Mouse (Mus musculus): Measurements from ENCODE around the gene Emc6. TPM values are rescaled to one million over a fixed set of nuclear protein-coding genes. Genes with fewer than 3 reads are reported as not detected.

Gene Emc6
- total and polyA plus RNA-seq, 3 experiments = 179 to 211 TPM; not detected in 1

DNA sequence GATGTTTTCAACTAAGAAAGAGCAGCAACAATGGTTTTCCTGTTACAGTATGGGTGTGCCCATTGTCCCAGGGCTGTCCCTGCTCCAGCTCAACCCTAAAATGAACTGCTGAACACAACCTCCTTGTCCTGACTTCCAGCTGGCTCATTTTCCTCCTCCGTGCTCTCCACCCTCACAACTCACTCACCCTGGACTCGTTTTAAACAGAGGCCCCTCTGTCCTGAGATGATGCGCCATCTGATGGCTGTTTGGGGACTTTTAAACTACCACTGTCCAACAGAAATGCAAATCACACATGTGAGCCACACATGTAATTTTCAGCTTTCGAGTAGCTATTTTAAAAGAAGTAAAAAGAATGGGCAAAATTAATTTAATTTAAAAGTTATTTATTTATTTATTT, 24.8 kb upstream of the Emc6 start:
- peak; percentile 49 for TF ChIP-seq SMC3 (IDR thresholded peaks at IDR 0.05; ENCODE audit: low read depth, low read length)
- no peak for TF ChIP-seq BHLHE40 (IDR thresholded peaks at IDR 0.05; ENCODE audit: borderline replicate concordance, low read depth, low read length)
- no peak for TF ChIP-seq ELF1 (IDR thresholded peaks at IDR 0.05; ENCODE audit: low read depth, low read length)
- no peak for TF ChIP-seq TBP (IDR thresholded peaks at IDR 0.05; ENCODE audit: low read depth, low read length)
- peak in 2 of 3 experiments; percentile 38 to 47; a peak in 4 of 6 replicates for TF ChIP-seq CTCF (IDR thresholded peaks at IDR 0.05 in 2 of 3, conservative IDR thresholded peaks at IDR 0.05 in 1 of 3; ENCODE audit: control insufficient read depth in 1 of 3, insufficient read depth in 1 of 3, low read depth in 2 of 3, low read length in 3 of 3, poor library complexity in 1 of 3, severe bottlenecking in 1 of 3)
- no peak for TF ChIP-seq MYC (IDR thresholded peaks at IDR 0.05; ENCODE audit: low read depth, low read length)
- TF ChIP-seq MYB (IDR thresholded peaks at IDR 0.05; ENCODE audit: low read depth, low read length) = no peak
- TF ChIP-seq USF2 (IDR thresholded peaks at IDR 0.05; ENCODE audit: borderline replicate concordance in 1 of 2, insufficient read depth in 1 of 2, low read depth in 1 of 2, low read length in 2 of 2) = no peak
- peak; percentile 30 for TF ChIP-seq RAD21 (IDR thresholded peaks at IDR 0.05; ENCODE audit: low read depth, low read length)
- no peaks in the 10 kb centered on the region for H3K27me3 ChIP-seq (ENCODE audit: control insufficient read depth in 1 of 2, insufficient read depth in 2 of 2, low read length in 2 of 2)
- H3K4me1 ChIP-seq (ENCODE audit: control insufficient read depth in 1 of 2, insufficient read depth in 2 of 2, low read length in 2 of 2) = 0 out of 4 replicates have a peak, but pooled peaks cover 0 to 2% of the 10 kb centered on the region in 2 experiments
- no peak overlapping the region for H3K27ac ChIP-seq (ENCODE audit: control insufficient read depth, low read depth, low read length)
- peak; percentile 29 for DNase-seq (ENCODE audit: low read depth, low spot score)
- H3K9me3 ChIP-seq (replicated peaks; ENCODE audit: insufficient read depth, low read length) = no peaks in the 10 kb centered on the region
- H3K4me3 ChIP-seq (ENCODE audit: control insufficient read depth in 1 of 2, insufficient read depth in 1 of 2, low read depth in 2 of 2, low read length in 2 of 2) = no peak overlapping the region
- H3K79me2 ChIP-seq (ENCODE audit: control insufficient read depth, insufficient read depth, low read length, poor library complexity) = no peaks in the 10 kb centered on the region; the same call in 1 of the 2 replicates
- H3K9ac ChIP-seq (ENCODE audit: control insufficient read depth, low read depth, low read length, poor library complexity, severe bottlenecking) = no peak overlapping the region
- peaks cover 0 to 3% of the 10 kb centered on the region in 2 experiments; a peak in 1 of 4 replicates for H3K36me3 ChIP-seq (ENCODE audit: control insufficient read depth in 1 of 2, insufficient read depth in 2 of 2, low read length in 2 of 2)

DNA sequence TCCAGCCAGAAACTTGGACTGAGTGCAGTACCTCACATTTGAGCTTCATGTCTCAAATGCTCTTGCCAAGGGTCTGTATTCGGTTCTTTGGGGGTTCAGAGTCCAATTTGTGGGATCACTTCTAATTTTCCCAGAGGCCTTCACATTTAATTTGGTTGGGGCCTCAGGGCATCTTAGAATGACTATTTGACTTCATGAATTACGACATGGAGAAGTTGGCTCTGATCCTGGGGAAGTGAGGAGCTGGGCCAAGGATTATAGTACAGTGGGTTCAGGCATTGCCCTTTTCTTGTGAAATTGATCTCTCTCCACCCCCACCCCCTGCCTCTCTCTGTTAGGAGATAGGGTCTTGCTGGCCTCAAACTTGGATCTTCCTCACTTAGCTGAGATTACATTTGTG, 24.2 kb upstream of the Emc6 start:
- H3K27me3 ChIP-seq (ENCODE audit: control insufficient read depth in 1 of 2, insufficient read depth in 2 of 2, low read length in 2 of 2) = no peaks in the 10 kb centered on the region

More for the DNA sequence above, 24.2 kb upstream of the Emc6 start:
- H3K9ac ChIP-seq (ENCODE audit: control insufficient read depth, low read depth, low read length, poor library complexity, severe bottlenecking) = no peak overlapping the region
- TF ChIP-seq BHLHE40 (IDR thresholded peaks at IDR 0.05; ENCODE audit: borderline replicate concordance, low read depth, low read length) (no peak), KAT2A (conservative IDR thresholded peaks at IDR 0.05; ENCODE audit: low read depth, low read length) (no peak), POLR2AphosphoS2 (IDR thresholded peaks at IDR 0.05; ENCODE audit: low read length) (no peak), CHD2 (IDR thresholded peaks at IDR 0.05; ENCODE audit: low read length) (no peak), MAX (IDR thresholded peaks at IDR 0.05; ENCODE audit: low read length) (no peak), GATA1 (IDR thresholded peaks at IDR 0.05; ENCODE audit: low read depth, low read length) (no peak), UBTF (IDR thresholded peaks at IDR 0.05; ENCODE audit: borderline replicate concordance, insufficient read depth, low read depth, low read length) (no peak), MAFK (IDR thresholded peaks at IDR 0.05; ENCODE audit: borderline replicate concordance, low read depth, low read length) (no peak), MYC (IDR thresholded peaks at IDR 0.05; ENCODE audit: low read depth, low read length) (no peak), MXI1 (IDR thresholded peaks at IDR 0.05; ENCODE audit: low read depth, low read length) (no peak), E2F4 (IDR thresholded peaks at IDR 0.05; ENCODE audit: borderline replicate concordance, low read depth, low read length) (no peak), ZMIZ1 (IDR thresholded peaks at IDR 0.05; ENCODE audit: low read depth, low read length) (no peak), MAZ (IDR thresholded peaks at IDR 0.05; ENCODE audit: low read depth, low read length) (no peak), GABPA (IDR thresholded peaks at IDR 0.05; ENCODE audit: low read depth, low read length) (no peak), USF1 (IDR thresholded peaks at IDR 0.05; ENCODE audit: low read depth, low read length) (no peak), CTCF (IDR thresholded peaks at IDR 0.05 in 2 of 3, conservative IDR thresholded peaks at IDR 0.05 in 1 of 3; ENCODE audit: control insufficient read depth in 1 of 3, insufficient read depth in 1 of 3, low read depth in 2 of 3, low read length in 3 of 3, poor library complexity in 1 of 3, severe bottlenecking in 1 of 3) (no peak)
- H3K27ac ChIP-seq (ENCODE audit: control insufficient read depth, low read depth, low read length) = no peak overlapping the region
- no peak overlapping the region for H3K4me3 ChIP-seq (ENCODE audit: control insufficient read depth in 1 of 2, insufficient read depth in 1 of 2, low read depth in 2 of 2, low read length in 2 of 2)
- H3K79me2 ChIP-seq (ENCODE audit: control insufficient read depth, insufficient read depth, low read length, poor library complexity) = no peaks in the 10 kb centered on the region; the same call in 1 of the 2 replicates
- DNase-seq (ENCODE audit: low read depth, low spot score) = no peak
- no peaks in the 10 kb centered on the region for H3K9me3 ChIP-seq (replicated peaks; ENCODE audit: insufficient read depth, low read length)
- H3K4me1 ChIP-seq (ENCODE audit: control insufficient read depth in 1 of 2, insufficient read depth in 2 of 2, low read length in 2 of 2) = 0 out of 4 replicates have a peak, but pooled peaks cover 0 to 2% of the 10 kb centered on the region in 2 experiments
- H3K36me3 ChIP-seq (ENCODE audit: control insufficient read depth in 1 of 2, insufficient read depth in 2 of 2, low read length in 2 of 2) = peaks cover 0 to 3% of the 10 kb centered on the region in 2 experiments; a peak in 1 of 4 replicates

Measured in MEL (cell line).